Mouse (Mus musculus) ES-E14 (cell line): ENCODE data around the gene Srxn1.

Experiments used
- CHD2 ChIP-seq: IDR thresholded peaks from 2 replicates; pipeline ENCODE4 v1.6.1; 2014; ENCODE audit warnings: mild to moderate bottlenecking, low read depth, low read length, inconsistent platforms
- HCFC1 ChIP-seq: IDR thresholded peaks from 2 replicates; pipeline ENCODE4 v1.6.1; 2012; ENCODE audit warnings: low read length, inconsistent platforms, borderline replicate concordance; ENCODE audit not compliant: insufficient read depth
- ZNF384 ChIP-seq: IDR thresholded peaks from 2 replicates; pipeline ENCODE4 v1.6.1; 2012; ENCODE audit warnings: low read depth, low read length, inconsistent platforms

GRCm38 (mm10) chr2:152097916-152098315 lies 7.4 kb upstream of the Srxn1 start:
- TF ChIP-seq ZNF384 = no peak
- no peak for TF ChIP-seq HCFC1
- no peak for TF ChIP-seq CHD2
